Mouse (Mus musculus) neural tube, embryonic 14.5 days (tissue): ENCODE results near the gene Il17d. TPM values are rescaled to one million over a fixed set of nuclear protein-coding genes. Genes with fewer than 3 reads are reported as not detected.

Experiments
- ATAC-seq: fragments of 200-750 bp; cut with Nextera tagmentation; 2 replicates; pipeline ENCODE4 v1.8.0; 2017; ENCODE audit warnings: low read depth, mild to moderate bottlenecking, moderate TSS enrichment, moderate library complexity
- H3K27ac ChIP-seq: fragments of 300-500 bp; sonication (generic); 2 replicates; pipeline ENCODE4 v1.5.1; 2014; ENCODE audit warnings: low read depth, mild to moderate bottlenecking, control low read depth, low read length, moderate library complexity, mixed read lengths
- H3K27me3 ChIP-seq: fragments of 300-500 bp; sonication (generic); 2 replicates; pipeline ENCODE4 v1.6.1; 2014; ENCODE audit warnings: low read length; ENCODE audit not compliant: control insufficient read depth, insufficient read depth
- H3K36me3 ChIP-seq: fragments of 300-500 bp; sonication (generic); 2 replicates; pipeline ENCODE4 v1.6.1; 2014; ENCODE audit warnings: low read length, mixed read lengths; ENCODE audit not compliant: control insufficient read depth, insufficient read depth
- H3K4me1 ChIP-seq: fragments of 300-500 bp; sonication (generic); 2 replicates; pipeline ENCODE4 v1.6.1; 2014; ENCODE audit warnings: low read length; ENCODE audit not compliant: control insufficient read depth, insufficient read depth
- H3K4me2 ChIP-seq: fragments of 300-500 bp; sonication (generic); 2 replicates; pipeline ENCODE4 v1.6.1; 2014; ENCODE audit warnings: mild to moderate bottlenecking, low read depth, low read length, control low read depth
- H3K4me3 ChIP-seq: fragments of 300-500 bp; sonication (generic); 2 replicates; pipeline ENCODE4 v1.5.1; 2014; ENCODE audit warnings: low read depth, low read length, control low read depth, mixed read lengths
- H3K9ac ChIP-seq: fragments of 300-500 bp; sonication (generic); replicated peaks from 2 replicates; pipeline ENCODE4 v1.6.1; 2014; ENCODE audit warnings: low read depth, mild to moderate bottlenecking, control low read depth, low read length, mixed read lengths
- H3K9me3 ChIP-seq: fragments of 300-500 bp; sonication (generic); 2 replicates; pipeline ENCODE4 v1.6.1; 2016; ENCODE audit warnings: low read length; ENCODE audit not compliant: control insufficient read depth
- WGBS: fragments of 180-500 bp; shearing (Covaris S2); extraction: QIAGEN DNeasy Blood & Tissue Kit; methylation state at CpG from one replicate; pipeline ENCODE4 v1.1.7; 2014; 5-methylcytosine and 5-hydroxymethylcytosine counted together
- polyA plus RNA-seq: library from polyadenylated mRNA; unstranded; fragments of >200 nt; fragmentation: Nextera tagmentation; extraction: Ambion mirVana; gene quantifications from 2 replicates; pipeline ENCODE4 v1.2.1, GENCODE M21; 2014

The Il17d gene
- polyA plus RNA-seq, 1 experiment from 2014 or later: 3.1 TPM

DNA sequence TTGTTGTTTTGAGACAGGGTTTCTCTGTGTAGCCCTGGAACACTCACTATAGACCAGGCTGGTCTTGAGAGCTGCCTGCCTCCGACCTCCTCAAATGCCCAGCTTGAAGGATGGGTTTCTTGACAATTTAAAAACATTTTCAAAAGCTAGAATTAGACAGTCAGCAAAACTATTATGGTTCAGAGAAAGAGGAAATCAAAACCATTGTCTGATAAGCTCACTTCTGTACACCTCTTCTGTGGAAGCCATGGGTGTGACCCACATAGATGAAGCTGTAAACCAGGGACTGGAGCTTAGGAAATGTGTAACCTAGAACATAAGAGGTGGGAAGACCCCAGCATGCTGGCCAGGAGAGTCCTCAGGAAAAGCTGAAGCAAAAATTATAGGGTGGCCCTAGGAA lies 32.3 kb downstream of the Il17d start:
- no peaks in the 10 kb centered on the region for H3K27me3 ChIP-seq
- 92% methylated on average over 1 of the region's 1 CpGs for WGBS
- H3K4me1 ChIP-seq: no peaks in the 10 kb centered on the region
- no peak overlapping the region for H3K4me2 ChIP-seq
- H3K36me3 ChIP-seq: no peaks in the 10 kb centered on the region
- ATAC-seq: no peak
- H3K27ac ChIP-seq: no peak overlapping the region
- H3K9ac ChIP-seq: no peak overlapping the region
- H3K9me3 ChIP-seq: no peaks in the 10 kb centered on the region
- no peak overlapping the region for H3K4me3 ChIP-seq

DNA sequence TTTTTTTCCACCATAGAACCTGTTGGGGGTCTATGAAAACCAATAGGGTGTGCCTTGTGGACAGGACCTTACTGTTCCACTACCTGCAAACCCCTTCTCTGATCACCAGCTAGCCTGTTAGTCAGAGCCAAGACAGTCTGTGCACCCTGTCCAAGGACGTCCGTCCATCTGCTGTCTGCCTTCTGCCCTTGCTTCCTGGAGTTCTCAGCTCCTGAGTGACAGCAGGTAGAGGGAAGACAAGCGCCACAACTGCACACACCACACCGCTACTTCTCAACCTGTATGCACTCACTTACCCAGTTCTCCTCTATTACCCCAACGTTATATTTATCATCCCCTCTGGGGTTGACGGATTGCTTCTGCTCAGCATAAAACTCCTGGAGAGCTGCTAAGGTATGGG lies 41.0 kb downstream of the Il17d start:
- no peak for ATAC-seq
- H3K27ac ChIP-seq: no peak overlapping the region
- no peak overlapping the region for H3K4me3 ChIP-seq
- no peaks in the 10 kb centered on the region for H3K4me1 ChIP-seq
- H3K27me3 ChIP-seq: no peaks in the 10 kb centered on the region
- no peak overlapping the region for H3K4me2 ChIP-seq
- no peaks in the 10 kb centered on the region for H3K9me3 ChIP-seq
- no peak overlapping the region for H3K9ac ChIP-seq
- 93% methylated on average over 6 of the region's 6 CpGs for WGBS
- H3K36me3 ChIP-seq: no peaks in the 10 kb centered on the region

DNA sequence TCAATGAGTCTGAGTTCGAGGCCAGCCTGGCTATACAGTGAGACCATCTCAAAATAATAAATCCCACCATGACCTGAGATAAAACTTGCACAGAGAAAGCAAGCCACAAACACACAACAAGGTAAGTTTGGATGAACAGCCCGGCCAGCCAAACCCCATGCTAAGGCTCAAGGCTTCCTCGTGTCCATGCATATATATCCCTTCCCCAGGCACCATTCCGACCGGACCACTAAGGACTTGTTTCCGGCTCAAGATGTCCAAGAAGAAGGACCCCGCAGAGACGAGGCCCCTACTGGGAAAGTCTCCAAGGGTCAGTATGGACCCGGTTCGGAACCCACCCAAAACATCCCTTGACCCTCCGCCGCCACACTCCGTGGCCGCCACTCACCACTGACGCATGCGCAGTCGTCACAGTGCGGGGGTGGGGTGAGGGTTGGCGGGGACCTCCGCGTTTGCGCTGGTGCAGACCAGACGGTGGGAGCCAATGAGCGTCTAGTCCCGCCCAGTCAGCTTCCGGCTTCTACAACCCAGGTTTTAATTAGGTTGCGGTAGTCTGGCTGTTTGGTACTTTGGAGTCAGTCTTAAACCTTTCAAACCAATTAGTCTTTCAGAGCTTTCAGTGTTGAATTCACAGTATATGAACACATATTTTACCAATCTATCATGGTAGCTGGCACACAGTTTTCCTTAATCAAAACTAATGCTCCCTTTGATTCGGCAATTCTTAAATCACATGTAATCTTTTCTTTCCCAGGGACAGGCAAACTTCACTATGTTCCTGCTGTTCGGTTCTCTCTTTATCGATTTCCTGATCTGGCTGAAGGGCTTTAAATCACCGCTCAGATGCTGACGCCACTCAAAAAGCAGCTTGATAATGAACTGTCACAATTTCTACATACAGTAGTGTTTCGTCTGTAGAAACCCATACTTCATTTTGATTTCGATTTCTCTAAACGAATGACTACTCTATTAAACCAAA lies 46.9 kb downstream of the Il17d start, which contains the start of gene Eef1akmt1:
Gene Eef1akmt1 (minus strand): TSS at position 458 of the 979 bp plus-strand sequence.
- ATAC-seq: peak; percentile 100

DNA sequence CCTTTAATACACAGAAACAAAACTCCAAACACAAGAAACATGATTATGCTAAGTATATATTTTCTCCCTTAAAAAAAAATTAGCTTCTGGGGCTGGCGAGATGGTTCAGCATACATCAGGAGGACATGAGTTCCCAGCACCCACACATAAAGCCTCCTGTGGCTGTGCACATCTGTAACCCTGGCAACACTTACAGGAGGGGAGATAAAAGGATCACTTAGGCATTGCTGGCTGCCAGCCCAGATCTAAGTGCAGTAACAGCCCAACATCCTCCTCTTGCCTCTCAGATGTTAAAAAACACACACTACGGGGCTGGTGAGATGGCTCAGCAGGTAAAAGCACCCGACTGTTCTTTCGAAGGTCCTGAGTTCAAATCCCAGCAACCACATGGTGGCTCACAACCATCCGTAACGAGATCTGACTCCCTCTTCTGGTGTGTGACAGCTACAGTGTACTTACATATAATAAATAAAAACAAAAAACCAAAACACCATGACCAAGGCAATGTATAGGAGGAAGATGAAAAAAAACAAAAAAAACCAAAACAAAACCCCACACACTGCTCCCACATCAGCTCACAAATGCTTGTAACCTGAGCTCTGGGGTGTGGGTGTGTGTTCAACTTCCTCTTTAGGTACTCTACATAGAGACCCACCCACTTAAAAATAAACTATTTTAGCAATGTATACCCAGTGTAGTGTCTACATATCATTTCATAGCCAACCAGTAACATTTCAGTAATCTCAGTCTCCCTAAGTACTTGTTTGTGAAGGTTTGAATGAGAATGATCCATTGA lies 50.4 kb downstream of the Il17d start:
- H3K9me3 ChIP-seq: no peaks in the 10 kb centered on the region
- 81% methylated on average over 6 of the region's 6 CpGs for WGBS
- H3K9ac ChIP-seq: no peak overlapping the region
- no peak for ATAC-seq
- no peaks in the 10 kb centered on the region for H3K4me1 ChIP-seq
- H3K4me2 ChIP-seq: no peak overlapping the region
- no peaks in the 10 kb centered on the region; the same call in 1 of the 2 replicates for H3K36me3 ChIP-seq
- H3K4me3 ChIP-seq: no peak overlapping the region
- H3K27me3 ChIP-seq: no peaks in the 10 kb centered on the region
- H3K27ac ChIP-seq: no peak overlapping the region

More for the DNA sequence above, 46.9 kb downstream of the Il17d start, which contains the start of gene Eef1akmt1:
- Histone ChIP-seq H3K36me3 (no peaks in the 10 kb centered on the region), H3K4me2 (peak within 1 kb of the TSS; percentile 66), H3K4me1 (no peaks in the 10 kb centered on the region), H3K9ac (peak within 1 kb of the TSS; percentile 72), H3K4me3 (peak within 1 kb of the TSS; percentile 60), H3K9me3 (no peaks in the 10 kb centered on the region), H3K27me3 (no peaks in the 10 kb centered on the region), H3K27ac (peak within 1 kb of the TSS; percentile 75)
- WGBS: 10% methylated on average over 35 of the region's 35 CpGs

DNA sequence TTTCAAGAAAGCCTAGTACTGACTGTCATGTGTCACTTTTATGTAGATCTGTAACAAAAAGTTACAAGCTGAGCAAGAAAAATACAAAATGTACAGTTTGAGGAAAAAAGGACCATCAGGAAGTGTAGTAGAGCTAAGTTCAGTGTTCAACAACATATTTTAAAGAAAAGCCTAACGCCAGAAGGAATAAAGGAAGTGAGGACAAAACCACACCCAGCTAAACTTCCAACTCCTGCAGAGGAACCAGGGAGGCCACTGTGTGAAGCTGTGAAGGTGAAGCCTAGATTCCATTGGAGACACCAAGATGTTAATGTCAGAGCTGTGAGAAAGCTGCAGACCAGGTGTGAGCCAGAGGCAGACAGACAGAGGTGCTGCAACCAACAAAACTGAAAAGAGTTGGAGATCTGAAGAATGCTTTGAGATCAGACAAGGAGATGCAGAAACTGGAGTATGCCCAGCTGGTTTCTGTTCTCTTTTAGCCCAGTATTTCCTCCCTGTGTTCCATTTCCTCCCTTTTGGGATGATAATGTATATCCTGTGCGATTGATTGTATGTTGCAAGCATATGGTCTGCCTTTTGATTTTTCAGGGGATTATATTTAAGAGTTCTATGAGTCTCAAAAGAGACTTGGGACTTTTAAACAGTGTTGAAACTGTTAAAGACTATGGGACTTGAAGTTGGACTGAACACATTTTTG lies 51.9 kb downstream of the Il17d start:
- Histone ChIP-seq H3K36me3 (no peaks in the 10 kb centered on the region; the same call in 1 of the 2 replicates), H3K27ac (no peak overlapping the region), H3K9ac (no peak overlapping the region), H3K9me3 (no peaks in the 10 kb centered on the region), H3K4me2 (no peak overlapping the region), H3K4me1 (no peaks in the 10 kb centered on the region), H3K27me3 (no peaks in the 10 kb centered on the region), H3K4me3 (no peak overlapping the region)
- ATAC-seq: no peak
- WGBS: 93% methylated on average over 2 of the region's 2 CpGs

DNA sequence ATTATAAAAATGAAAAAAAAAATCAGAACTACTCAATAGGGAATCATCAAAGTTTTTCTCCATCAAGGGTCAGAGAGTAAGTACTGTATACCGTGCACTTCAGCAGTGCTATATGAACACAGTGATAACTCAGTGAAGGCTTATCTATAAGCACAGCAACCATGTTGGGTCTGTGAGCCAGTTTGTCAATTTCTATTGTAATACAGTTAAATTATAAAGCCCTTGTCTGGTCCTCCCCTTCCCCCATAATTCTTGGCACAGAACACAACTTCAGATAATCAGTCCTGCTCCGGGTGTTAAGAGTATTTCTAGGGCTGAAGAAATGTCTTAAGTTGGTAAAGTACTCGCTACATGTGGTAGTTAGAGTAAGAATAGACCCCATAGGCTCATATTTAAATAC lies 67.3 kb downstream of the Il17d start:
- H3K4me1 ChIP-seq: no peaks in the 10 kb centered on the region
- 96% methylated on average over 3 of the region's 3 CpGs for whole genome bisulfite sequencing
- H3K36me3 ChIP-seq: peaks cover 22% of the 10 kb centered on the region
- H3K4me2 ChIP-seq: no peak overlapping the region
- no peaks in the 10 kb centered on the region for H3K27me3 ChIP-seq
- no peak overlapping the region for H3K9ac ChIP-seq
- no peaks in the 10 kb centered on the region for H3K9me3 ChIP-seq
- no peak overlapping the region for H3K27ac ChIP-seq
- no peak for ATAC-seq
- H3K4me3 ChIP-seq: no peak overlapping the region

Other genes with a start within 250 kb of the Il17d start
- 9.2 and 9.7 TPM in 2 replicates for gene Cryl1, start 126.2 kb upstream of the Il17d start, polyA plus RNA-seq
- 20.0 and 22.3 TPM in 2 replicates for gene Ift88, start 100.7 kb upstream of the Il17d start, polyA plus RNA-seq
- 101 and 109 TPM in 2 replicates for gene Eef1akmt1, start 46.8 kb downstream of the Il17d start, polyA plus RNA-seq
- 17.5 and 18.0 TPM in 2 replicates for gene Xpo4, start 140.7 kb downstream of the Il17d start, polyA plus RNA-seq
- not detected in 2 replicates for gene Gm49361, start 221.3 kb downstream of the Il17d start, polyA plus RNA-seq
- gene Lats2, start 233.6 kb downstream of the Il17d start, polyA plus RNA-seq: 5.0 and 9.7 TPM in 2 replicates